In the genomic region with DNA sequence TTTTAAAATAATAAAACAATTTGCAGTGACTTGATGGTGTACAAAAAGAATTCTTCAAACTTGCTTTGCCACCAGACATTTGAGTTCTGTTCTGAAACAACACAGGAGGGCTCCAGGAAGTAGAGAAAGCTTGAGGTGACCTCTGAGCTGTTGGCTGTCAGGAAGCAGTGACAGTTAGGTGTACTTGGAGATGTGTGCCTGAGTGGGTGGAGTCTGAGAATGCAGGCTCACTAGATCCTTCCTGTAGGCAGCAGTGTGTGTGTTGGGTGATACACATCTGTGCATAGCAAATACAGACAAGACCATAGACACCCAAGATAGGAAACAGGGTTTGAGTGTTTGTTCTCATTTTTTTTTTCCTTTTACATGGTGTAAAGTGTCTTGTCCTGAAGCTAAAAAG, we compare ENCODE assay signal across 17 mouse cellular contexts. TPM values are rescaled to one million over a fixed set of nuclear protein-coding genes. Genes with fewer than 3 reads are reported as not detected.
DNase-seq lines count a peak whose midpoint lies in the region; ATAC-seq and TF ChIP-seq lines count a peak whose summit lies in the region.
"Had no signal": no experiment of that assay in that cellular context is flagged by ENCODE, and none has a peak within 500 bp of the region (broad histone marks: within the 10 kb centered on the region; RNA-seq: fewer than 3 reads in every experiment).

No protein-coding gene starts in this region.

- H3K9me3 ChIP-seq in hindbrain, embryonic 10.5 days = no peaks in the 10 kb centered on the region
- H3K9me3 ChIP-seq: embryonic facial prominence, embryonic 13.5 days; hindbrain, embryonic 13.5 days; neural tube, embryonic 15.5 days had no signal

- H3K4me3 ChIP-seq in hindbrain, embryonic 10.5 days = no peak overlapping the region
- no peak overlapping the region for H3K4me3 ChIP-seq in left cerebral cortex, adult 2 months
- H3K4me3 ChIP-seq: embryonic facial prominence, embryonic 13.5 days; hindbrain, embryonic 13.5 days; neural tube, embryonic 15.5 days had no signal

- H3K36me3 ChIP-seq in hindbrain, embryonic 10.5 days = no peaks in the 10 kb centered on the region

- H3K27me3 ChIP-seq in hindbrain, embryonic 10.5 days (ENCODE audit: insufficient read depth, poor library complexity, severe bottlenecking) = no peaks in the 10 kb centered on the region
- H3K27me3 ChIP-seq: embryonic facial prominence, embryonic 13.5 days; hindbrain, embryonic 13.5 days; neural tube, embryonic 15.5 days; Patski had no signal

- no peak overlapping the region for H3K27ac ChIP-seq in hindbrain, embryonic 10.5 days
- no peak overlapping the region for H3K27ac ChIP-seq in left cerebral cortex, adult 2 months
- H3K27ac ChIP-seq: embryonic facial prominence, embryonic 13.5 days; hindbrain, embryonic 13.5 days; neural tube, embryonic 15.5 days had no signal

- no peaks in the 10 kb centered on the region for H3K4me1 ChIP-seq in hindbrain, embryonic 10.5 days (replicated peaks)
- H3K4me1 ChIP-seq: embryonic facial prominence, embryonic 13.5 days; hindbrain, embryonic 13.5 days; neural tube, embryonic 15.5 days had no signal

- peak; percentile 49 for DNase-seq in CD4-positive helper T cell, adult 2 months (ENCODE audit: low read depth, low spot score)
- DNase-seq in ES-CJ7 (ENCODE audit: low read depth, low spot score) = peak; percentile 20
- DNase-seq in thymus, postnatal 0 days (ENCODE audit: low spot score) = peak; percentile 76
- DNase-seq in gastrocnemius, adult 8-10 months (ENCODE audit: low spot score in 2 of 2) = no peak
- DNase-seq in lung, postnatal 4 days = no peak
- no peak for DNase-seq in hindbrain, embryonic 10.5 days (ENCODE audit: low spot score)
- no peak for DNase-seq in left cerebral cortex, adult 2 months (ENCODE audit: extremely low spot score in 1 of 2, low spot score in 2 of 2)
- DNase-seq: adrenal gland, adult 8-10 months; cerebellum, adult 11-12 months; gastrocnemius, postnatal 36 days; kidney, adult 9 months; lung, adult 18-20 months had no signal

- intact Hi-C loops in left cerebral cortex, adult 2 months (cut with DNase I) = no loop called here

- ATAC-seq in inflammation-experienced regulatory T-cells, adult 6 months = peak; percentile 71
- ATAC-seq: Patski had no signal

- no peak for TF ChIP-seq CTCF in left cerebral cortex, adult 2 months (IDR thresholded peaks at IDR 0.05)

RNA-seq across cellular contexts. Expression of a gene that starts 20.5 kb away (rescaled TPM):
- polyA plus RNA-seq in inflammation-experienced regulatory T-cells, adult 6 months (2017; shearing (Covaris generic)) = 10 to 100 TPM; 56.4 to 72.0 (median 58.3) TPM
- polyA plus RNA-seq in thymus, postnatal 0 days (2015; fragmentation: Nextera tagmentation; extraction: Ambion mirVana) = 100 and 110 TPM in 2 replicates
- total RNA-seq in gastrocnemius, adult 8-10 months (2022) = 100 to 1,000 TPM; 140 to 186 (median 166) TPM
- polyA plus RNA-seq in hindbrain, embryonic 10.5 days (2016; fragmentation: Nextera tagmentation; extraction: Ambion mirVana) = 121 and 131 TPM in 2 replicates
- total RNA-seq in left cerebral cortex, adult 2 months (2021) = 10 to 100 TPM; 53.2 to 58.7 TPM

RNA-seq across cellular contexts. Expression of a gene that starts 38.3 kb away (rescaled TPM):
- 100 to 1,000 TPM in 2 of 3 experiments, 10 to 100 TPM in 1; 77.5 to 211 (median 151) TPM for polyA plus RNA-seq in inflammation-experienced regulatory T-cells, adult 6 months (2017; shearing (Covaris generic))
- 26.7 and 44.6 TPM in 2 replicates for polyA plus RNA-seq in thymus, postnatal 0 days (2015; fragmentation: Nextera tagmentation; extraction: Ambion mirVana)
- total RNA-seq in gastrocnemius, adult 8-10 months (2022) = 100 to 1,000 TPM in 2 of 4 experiments, 10 to 100 TPM in 2; 85.1 to 106 (median 96.3) TPM
- polyA plus RNA-seq in hindbrain, embryonic 10.5 days (2016; fragmentation: Nextera tagmentation; extraction: Ambion mirVana) = 32.7 and 36.5 TPM in 2 replicates
- 100 to 1,000 TPM; 180 to 183 TPM for total RNA-seq in left cerebral cortex, adult 2 months (2021)

Comparison
In these comparisons a context has a peak if more than half of its experiments do, and no peak if none do; other contexts are left out.
1. DNase-seq: peak in CD4-positive helper T cell, adult 2 months (single experiment), ES-CJ7 (single experiment) and thymus, postnatal 0 days (single experiment); none in gastrocnemius, adult 8-10 months (0 of 2), lung, postnatal 4 days (0 of 2), hindbrain, embryonic 10.5 days (single experiment) and left cerebral cortex, adult 2 months (0 of 2).